15 mouse cellular contexts compared by ENCODE assay signal in genomic region chr11:115697722-115698121, GRCm38 (mm10). TPM values are rescaled to one million over a fixed set of nuclear protein-coding genes. Genes with fewer than 3 reads are reported as not detected.
A peak's percentile ranks its signal among the peaks of the same experiment; 100 is the strongest.
DNase-seq lines count a peak whose midpoint lies in the region; ATAC-seq and TF ChIP-seq lines count a peak whose summit lies in the region.
"Had no signal": no experiment of that assay in that cellular context is flagged by ENCODE, and none has a peak within 500 bp of the region (broad histone marks: within the 10 kb centered on the region; RNA-seq: fewer than 3 reads in every experiment).

No protein-coding gene starts in this region.

- no peak overlapping the region for H3K27ac ChIP-seq in forebrain, embryonic 12.5 days
- no peak overlapping the region for H3K27ac ChIP-seq in forebrain, embryonic 15.5 days (replicated peaks)
- H3K27ac ChIP-seq in hindbrain, embryonic 12.5 days = no peak overlapping the region
- H3K27ac ChIP-seq in hindbrain, embryonic 10.5 days = no peak overlapping the region
- peak overlapping the region; percentile 15; the same call in 1 of the 2 replicates for H3K27ac ChIP-seq in brown adipose tissue, adult 24 weeks (replicated peaks; ENCODE audit: low read depth, low read length)
- H3K27ac ChIP-seq in midbrain, embryonic 14.5 days (replicated peaks; ENCODE audit: low read depth, low read length) = no peak overlapping the region
- H3K27ac ChIP-seq in lung, postnatal 0 days (ENCODE audit: low read length) = no peak overlapping the region
- H3K27ac ChIP-seq: embryonic facial prominence, embryonic 13.5 days; stomach, embryonic 15.5 days had no signal

- H3K36me3 ChIP-seq in forebrain, embryonic 12.5 days (replicated peaks) = peaks cover 19% of the 10 kb centered on the region
- peaks cover 3% of the 10 kb centered on the region; the same call in 1 of the 2 replicates for H3K36me3 ChIP-seq in forebrain, embryonic 15.5 days
- peaks cover 7% of the 10 kb centered on the region for H3K36me3 ChIP-seq in hindbrain, embryonic 12.5 days
- peaks cover 29% of the 10 kb centered on the region for H3K36me3 ChIP-seq in hindbrain, embryonic 10.5 days
- H3K36me3 ChIP-seq in midbrain, embryonic 14.5 days (ENCODE audit: control insufficient read depth, insufficient read depth, low read length) = peaks cover 3% of the 10 kb centered on the region; the same call in 1 of the 2 replicates
- H3K36me3 ChIP-seq in lung, postnatal 0 days (ENCODE audit: insufficient read depth, low read length) = no peaks in the 10 kb centered on the region

- peak overlapping the region; percentile 94; the same call in 1 of the 2 replicates for H3K4me2 ChIP-seq in forebrain, embryonic 12.5 days
- no peak overlapping the region for H3K4me2 ChIP-seq in forebrain, embryonic 15.5 days (replicated peaks)
- H3K4me2 ChIP-seq in hindbrain, embryonic 12.5 days (replicated peaks) = peak overlapping the region; percentile 77
- peak overlapping the region; percentile 87 for H3K4me2 ChIP-seq in midbrain, embryonic 14.5 days (ENCODE audit: low read length)
- no peak overlapping the region for H3K4me2 ChIP-seq in lung, postnatal 0 days (replicated peaks; ENCODE audit: low read depth, low read length)
- H3K4me2 ChIP-seq: stomach, embryonic 15.5 days had no signal

- ATAC-seq in forebrain, embryonic 12.5 days (ENCODE audit: low FRiP score) = no peak
- no peak for ATAC-seq in forebrain, embryonic 15.5 days (replicated peaks)
- ATAC-seq in hindbrain, embryonic 12.5 days (ENCODE audit: low FRiP score) = no peak
- ATAC-seq in midbrain, embryonic 14.5 days (ENCODE audit: low FRiP score, low TSS enrichment) = no peak
- ATAC-seq in lung, postnatal 0 days = no peak

- no peak for DNase-seq in hindbrain, embryonic 10.5 days (ENCODE audit: low spot score)
- DNase-seq in midbrain, embryonic 14.5 days = no peak
- no peak for DNase-seq in spleen, postnatal 36 days (ENCODE audit: low spot score in 2 of 2)
- no peak for DNase-seq in lung, postnatal 0 days (ENCODE audit: low spot score)
- DNase-seq: adrenal gland, adult 8-10 months; cerebellum, adult 11-12 months; gastrocnemius, postnatal 14 days; lung, adult 2 months; right cerebral cortex, adult 18-20 months had no signal

- H3K4me3 ChIP-seq in forebrain, embryonic 12.5 days (replicated peaks) = no peak overlapping the region
- H3K4me3 ChIP-seq in forebrain, embryonic 15.5 days = no peak overlapping the region
- peak overlapping the region; percentile 54; the same call in 1 of the 2 replicates for H3K4me3 ChIP-seq in hindbrain, embryonic 12.5 days
- H3K4me3 ChIP-seq in hindbrain, embryonic 10.5 days = no peak overlapping the region; the same call in 1 of the 2 replicates
- H3K4me3 ChIP-seq in brown adipose tissue, adult 24 weeks (ENCODE audit: insufficient read depth, low read depth, low read length) = no peak overlapping the region
- H3K4me3 ChIP-seq in midbrain, embryonic 14.5 days (replicated peaks; ENCODE audit: low read depth, low read length) = peak overlapping the region; percentile 49; the same call in 1 of the 2 replicates
- no peak overlapping the region for H3K4me3 ChIP-seq in lung, postnatal 0 days (ENCODE audit: low read depth, low read length)
- H3K4me3 ChIP-seq: embryonic facial prominence, embryonic 13.5 days; stomach, embryonic 15.5 days had no signal

- no peak overlapping the region for H3K9ac ChIP-seq in forebrain, embryonic 12.5 days
- H3K9ac ChIP-seq in forebrain, embryonic 15.5 days (replicated peaks) = no peak overlapping the region
- 0 out of 2 replicates have a peak overlapping the region, but pooled peaks have one; percentile 19 for H3K9ac ChIP-seq in hindbrain, embryonic 12.5 days
- no peak overlapping the region for H3K9ac ChIP-seq in midbrain, embryonic 14.5 days (replicated peaks; ENCODE audit: low read length)
- no peak overlapping the region for H3K9ac ChIP-seq in lung, postnatal 0 days (replicated peaks; ENCODE audit: low read depth)
- H3K9ac ChIP-seq: embryonic facial prominence, embryonic 13.5 days; stomach, embryonic 15.5 days had no signal

- WGBS in forebrain, embryonic 12.5 days = 91% methylated on average over 3 of the region's 3 CpGs
- 93% methylated on average over 3 of the region's 3 CpGs for WGBS in forebrain, embryonic 15.5 days
- WGBS in hindbrain, embryonic 12.5 days = 93% methylated on average over 3 of the region's 3 CpGs
- WGBS in hindbrain, embryonic 10.5 days = 89% methylated on average over 3 of the region's 3 CpGs
- WGBS in midbrain, embryonic 14.5 days = 94% methylated on average over 3 of the region's 3 CpGs
- WGBS in lung, postnatal 0 days = 83% methylated on average over 3 of the region's 3 CpGs

- TF ChIP-seq CTCF in lung, postnatal 0 days (IDR thresholded peaks at IDR 0.05) = no peak

- H3K27me3 ChIP-seq in forebrain, embryonic 12.5 days = no peaks in the 10 kb centered on the region
- H3K27me3 ChIP-seq in forebrain, embryonic 15.5 days = no peaks in the 10 kb centered on the region
- H3K27me3 ChIP-seq in hindbrain, embryonic 12.5 days = no peaks in the 10 kb centered on the region
- H3K27me3 ChIP-seq in hindbrain, embryonic 10.5 days (ENCODE audit: insufficient read depth, poor library complexity, severe bottlenecking) = no peaks in the 10 kb centered on the region
- H3K27me3 ChIP-seq in midbrain, embryonic 14.5 days (ENCODE audit: control insufficient read depth, insufficient read depth, low read length) = no peaks in the 10 kb centered on the region
- no peaks in the 10 kb centered on the region for H3K27me3 ChIP-seq in lung, postnatal 0 days (replicated peaks; ENCODE audit: insufficient read depth, low read length)
- H3K27me3 ChIP-seq: embryonic facial prominence, embryonic 13.5 days; stomach, embryonic 15.5 days had no signal

- H3K9me3 ChIP-seq in forebrain, embryonic 12.5 days = no peaks in the 10 kb centered on the region
- no peaks in the 10 kb centered on the region for H3K9me3 ChIP-seq in forebrain, embryonic 15.5 days
- no peaks in the 10 kb centered on the region for H3K9me3 ChIP-seq in hindbrain, embryonic 12.5 days (replicated peaks)
- no peaks in the 10 kb centered on the region for H3K9me3 ChIP-seq in hindbrain, embryonic 10.5 days
- H3K9me3 ChIP-seq in midbrain, embryonic 14.5 days (ENCODE audit: control insufficient read depth, low read length) = no peaks in the 10 kb centered on the region
- H3K9me3 ChIP-seq in lung, postnatal 0 days (ENCODE audit: low read length) = no peaks in the 10 kb centered on the region
- H3K9me3 ChIP-seq: embryonic facial prominence, embryonic 13.5 days; stomach, embryonic 15.5 days had no signal

- peaks cover 41% of the 10 kb centered on the region for H3K4me1 ChIP-seq in forebrain, embryonic 12.5 days
- H3K4me1 ChIP-seq in forebrain, embryonic 15.5 days = peaks cover 46% of the 10 kb centered on the region
- peaks cover 31% of the 10 kb centered on the region for H3K4me1 ChIP-seq in hindbrain, embryonic 12.5 days
- H3K4me1 ChIP-seq in hindbrain, embryonic 10.5 days (replicated peaks) = peaks cover 32% of the 10 kb centered on the region
- H3K4me1 ChIP-seq in brown adipose tissue, adult 24 weeks (ENCODE audit: control insufficient read depth, insufficient read depth, insufficient read length, low read length) = peaks cover 28% of the 10 kb centered on the region
- H3K4me1 ChIP-seq in midbrain, embryonic 14.5 days (ENCODE audit: control insufficient read depth, insufficient read depth, low read length) = peaks cover 25% of the 10 kb centered on the region
- peaks cover 19% of the 10 kb centered on the region for H3K4me1 ChIP-seq in lung, postnatal 0 days (ENCODE audit: insufficient read depth, low read depth, low read length)

- no peak for TF ChIP-seq EP300 in lung, postnatal 0 days (IDR thresholded peaks at IDR 0.05)

RNA-seq across cellular contexts. Expression of gene Grb2, which starts 10.7 kb away (rescaled TPM):
- 124 and 137 TPM in 2 replicates for polyA plus RNA-seq in forebrain, embryonic 12.5 days (2016; fragmentation: Nextera tagmentation; extraction: Ambion mirVana)
- 180 and 199 TPM in 2 replicates for polyA plus RNA-seq in forebrain, embryonic 15.5 days (2015; fragmentation: Nextera tagmentation; extraction: Ambion mirVana)
- polyA plus RNA-seq in hindbrain, embryonic 12.5 days (2016; fragmentation: Nextera tagmentation; extraction: Ambion mirVana) = 151 and 164 TPM in 2 replicates
- polyA plus RNA-seq in hindbrain, embryonic 10.5 days (2016; fragmentation: Nextera tagmentation; extraction: Ambion mirVana) = 92.7 and 119 TPM in 2 replicates
- 29.1 and 32.4 TPM in 2 replicates for polyA plus RNA-seq in brown adipose tissue, adult 24 weeks (2012; ENCODE audit: insufficient read depth, insufficient read length, missing spikeins)
- polyA plus RNA-seq in midbrain, embryonic 14.5 days (2014; fragmentation: Nextera tagmentation; extraction: Ambion mirVana) = 113 and 135 TPM in 2 replicates
- polyA plus RNA-seq in lung, postnatal 0 days (2015; fragmentation: Nextera tagmentation; extraction: Ambion mirVana) = 62.8 and 75.9 TPM in 2 replicates

Comparison
In these comparisons a context has a peak if more than half of its experiments do, and no peak if none do; other contexts are left out.
1. H3K4me2 ChIP-seq: peak in forebrain, embryonic 12.5 days (single experiment), hindbrain, embryonic 12.5 days (single experiment) and midbrain, embryonic 14.5 days (single experiment); none in forebrain, embryonic 15.5 days (single experiment) and lung, postnatal 0 days (single experiment).
2. H3K4me3 ChIP-seq: peak in hindbrain, embryonic 12.5 days (single experiment) and midbrain, embryonic 14.5 days (single experiment); none in forebrain, embryonic 12.5 days (single experiment), forebrain, embryonic 15.5 days (single experiment), hindbrain, embryonic 10.5 days (single experiment), brown adipose tissue, adult 24 weeks (single experiment) and lung, postnatal 0 days (single experiment).